Mouse (Mus musculus) kidney, adult 2 months (tissue): ENCODE data around the gene Tmem220. TPM values are rescaled to one million over a fixed set of nuclear protein-coding genes. Genes with fewer than 3 reads are reported as not detected.

Experiments used
- DNase-seq: peaks from one replicate; pipeline ENCODE4 v3.0.0; 2021
- H3K27ac ChIP-seq: fragments of 200-500 bp; 2 replicates; pipeline ENCODE4 v1.5.1; 2012; ENCODE audit warnings: low read depth, low read length, control low read depth, inconsistent platforms; ENCODE audit not compliant: insufficient read depth
- H3K27me3 ChIP-seq: fragments of 200-500 bp; replicated peaks from 2 replicates; pipeline ENCODE4 v1.6.1; 2012; ENCODE audit warnings: mild to moderate bottlenecking, moderate library complexity, low read length, inconsistent platforms; ENCODE audit not compliant: control insufficient read depth, insufficient read depth
- H3K36me3 ChIP-seq: fragments of 200-500 bp; 2 replicates; pipeline ENCODE4 v1.6.1; 2012; ENCODE audit warnings: mild to moderate bottlenecking, moderate library complexity, low read length, inconsistent platforms; ENCODE audit not compliant: control insufficient read depth, insufficient read depth
- H3K4me1 ChIP-seq: fragments of 200-500 bp; 2 replicates; pipeline ENCODE4 v1.6.1; 2011; ENCODE audit warnings: low read length; ENCODE audit not compliant: control insufficient read depth, insufficient read depth
- H3K4me3 ChIP-seq: fragments of 200-500 bp; 2 replicates; pipeline ENCODE4 v1.5.1; 2011; ENCODE audit warnings: mild to moderate bottlenecking, low read depth, low read length, control low read depth; ENCODE audit not compliant: insufficient read depth
- CTCF ChIP-seq: fragments of 200-500 bp; conservative IDR thresholded peaks from 2 replicates; pipeline ENCODE4 v1.5.1; 2011; ENCODE audit warnings: low read depth, mild to moderate bottlenecking, control low read depth, low read length, moderate library complexity, mixed read lengths; ENCODE audit not compliant: insufficient read depth, insufficient read length
- POLR2A ChIP-seq: fragments of 200-500 bp; IDR thresholded peaks from one replicate; pipeline ENCODE4 v1.6.1; 2011; ENCODE audit warnings: low read depth, low read length, control low read depth
- WGBS: fragments of 180-500 bp; shearing (Covaris S2); methylation state at CpG from one replicate; pipeline ENCODE4 v1.1.7; 2018; 5-methylcytosine and 5-hydroxymethylcytosine counted together
- polyA plus RNA-seq: library from polyadenylated mRNA; depleted of rRNA; stranded (reverse); fragments of >200 nt; gene quantifications from 2 replicates; pipeline ENCODE4 v1.2.3, GENCODE M21; 2012

The Tmem220 gene
- polyA plus RNA-seq, 1 experiment: 7.5 TPM

DNA sequence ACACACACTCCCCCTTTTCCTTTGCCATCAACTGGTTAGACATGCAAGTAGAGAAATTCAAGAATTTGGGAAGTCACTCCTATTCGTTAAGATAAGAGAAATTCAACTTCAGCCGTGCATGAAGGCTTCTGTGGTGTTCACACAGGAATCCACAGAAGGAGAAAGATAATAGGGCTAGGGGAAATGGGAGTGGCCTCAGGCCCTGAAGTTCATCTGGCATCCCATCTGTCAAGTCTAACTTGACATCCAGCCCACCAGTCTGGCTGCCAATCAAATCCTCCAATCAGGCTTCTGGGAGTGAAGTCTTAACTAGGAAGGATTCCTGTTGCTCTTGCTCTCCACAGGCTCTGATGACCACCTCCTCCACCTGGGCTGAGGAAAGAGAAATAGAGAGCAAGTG is 22.0 kb upstream of the Tmem220 start:
- WGBS: 27% methylated on average over 2 of the region's 2 CpGs
- peaks cover 8% of the 10 kb centered on the region for H3K4me1 ChIP-seq
- TF ChIP-seq POLR2A: no peak
- no peak for TF ChIP-seq CTCF
- H3K27me3 ChIP-seq: no peaks in the 10 kb centered on the region
- no peaks in the 10 kb centered on the region for H3K36me3 ChIP-seq
- no peak overlapping the region for H3K4me3 ChIP-seq
- H3K27ac ChIP-seq: no peak overlapping the region
- DNase-seq: no peak

DNA sequence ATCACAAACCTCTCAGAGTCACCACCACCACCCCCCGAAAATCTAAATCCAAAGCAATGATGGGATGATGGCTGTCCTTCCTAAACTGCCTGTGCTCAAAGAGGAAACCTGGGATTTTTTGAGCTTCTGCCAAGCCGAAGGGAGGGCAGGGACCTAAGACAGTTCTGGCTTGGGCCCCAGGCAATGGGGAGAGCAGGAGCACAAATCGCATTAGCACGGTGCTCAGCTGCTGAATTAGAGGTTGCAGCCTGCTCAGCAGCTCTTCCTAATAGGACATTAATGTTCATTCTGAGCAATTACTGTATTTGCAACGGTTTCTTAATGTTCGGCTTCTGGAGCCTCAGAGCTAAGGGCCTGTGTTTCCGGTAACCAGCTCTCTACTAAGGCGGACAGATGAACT is 17.0 kb upstream of the Tmem220 start:
- no peaks in the 10 kb centered on the region for H3K27me3 ChIP-seq
- H3K36me3 ChIP-seq: no peaks in the 10 kb centered on the region
- H3K27ac ChIP-seq: no peak overlapping the region
- H3K4me3 ChIP-seq: no peak overlapping the region
- no peaks in the 10 kb centered on the region; the same call in 1 of the 2 replicates for H3K4me1 ChIP-seq
- 82% methylated on average over 8 of the region's 8 CpGs for WGBS
- no peak for DNase-seq
- TF ChIP-seq POLR2A: no peak
- no peak for TF ChIP-seq CTCF

GRCm38 (mm10) chr11:67008528-67008927 is 16.4 kb upstream of the Tmem220 start:
- H3K27ac ChIP-seq: no peak overlapping the region
- TF ChIP-seq CTCF (no peak), POLR2A (no peak)
- no peak overlapping the region for H3K4me3 ChIP-seq
- 98% methylated on average over 4 of the region's 4 CpGs for WGBS
- no peak for DNase-seq
- H3K27me3 ChIP-seq: no peaks in the 10 kb centered on the region
- H3K36me3 ChIP-seq: no peaks in the 10 kb centered on the region
- no peaks in the 10 kb centered on the region; the same call in 1 of the 2 replicates for H3K4me1 ChIP-seq

GRCm38 (mm10) chr11:67010430-67010829 is 14.5 kb upstream of the Tmem220 start:
- 4% methylated on average over 8 of the region's 8 CpGs for WGBS
- H3K27ac ChIP-seq: no peak overlapping the region
- H3K4me1 ChIP-seq: no peaks in the 10 kb centered on the region; the same call in 1 of the 2 replicates
- no peak for DNase-seq
- TF ChIP-seq POLR2A (no peak), CTCF (no peak)
- no peaks in the 10 kb centered on the region for H3K27me3 ChIP-seq
- H3K36me3 ChIP-seq: no peaks in the 10 kb centered on the region
- H3K4me3 ChIP-seq: no peak overlapping the region

DNA sequence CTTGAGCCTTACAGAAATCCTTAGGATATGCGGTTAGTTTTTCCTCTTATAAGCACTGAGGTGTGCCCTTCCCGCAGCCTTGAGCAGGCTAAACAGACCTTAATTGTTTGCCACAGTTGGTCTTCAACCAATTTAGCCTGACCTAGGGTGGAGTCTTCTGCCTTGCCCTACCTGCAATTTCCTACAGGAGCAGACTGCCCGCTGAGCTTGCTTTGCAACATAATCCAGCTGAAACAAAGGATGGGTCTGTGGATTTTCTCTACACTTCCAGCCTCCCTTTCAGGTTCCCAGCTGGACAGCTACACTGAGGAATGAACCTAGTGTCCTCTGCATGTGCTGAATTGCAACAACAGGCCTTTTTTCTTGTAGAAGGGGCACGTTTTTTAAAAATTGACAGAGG is 13.3 kb upstream of the Tmem220 start:
- WGBS: 72% methylated on average over 4 of the region's 4 CpGs
- H3K4me1 ChIP-seq: no peaks in the 10 kb centered on the region; the same call in 1 of the 2 replicates
- no peak overlapping the region for H3K27ac ChIP-seq
- H3K27me3 ChIP-seq: no peaks in the 10 kb centered on the region
- no peak overlapping the region for H3K4me3 ChIP-seq
- no peak for TF ChIP-seq POLR2A
- no peak for TF ChIP-seq CTCF
- DNase-seq: no peak
- H3K36me3 ChIP-seq: no peaks in the 10 kb centered on the region

DNA sequence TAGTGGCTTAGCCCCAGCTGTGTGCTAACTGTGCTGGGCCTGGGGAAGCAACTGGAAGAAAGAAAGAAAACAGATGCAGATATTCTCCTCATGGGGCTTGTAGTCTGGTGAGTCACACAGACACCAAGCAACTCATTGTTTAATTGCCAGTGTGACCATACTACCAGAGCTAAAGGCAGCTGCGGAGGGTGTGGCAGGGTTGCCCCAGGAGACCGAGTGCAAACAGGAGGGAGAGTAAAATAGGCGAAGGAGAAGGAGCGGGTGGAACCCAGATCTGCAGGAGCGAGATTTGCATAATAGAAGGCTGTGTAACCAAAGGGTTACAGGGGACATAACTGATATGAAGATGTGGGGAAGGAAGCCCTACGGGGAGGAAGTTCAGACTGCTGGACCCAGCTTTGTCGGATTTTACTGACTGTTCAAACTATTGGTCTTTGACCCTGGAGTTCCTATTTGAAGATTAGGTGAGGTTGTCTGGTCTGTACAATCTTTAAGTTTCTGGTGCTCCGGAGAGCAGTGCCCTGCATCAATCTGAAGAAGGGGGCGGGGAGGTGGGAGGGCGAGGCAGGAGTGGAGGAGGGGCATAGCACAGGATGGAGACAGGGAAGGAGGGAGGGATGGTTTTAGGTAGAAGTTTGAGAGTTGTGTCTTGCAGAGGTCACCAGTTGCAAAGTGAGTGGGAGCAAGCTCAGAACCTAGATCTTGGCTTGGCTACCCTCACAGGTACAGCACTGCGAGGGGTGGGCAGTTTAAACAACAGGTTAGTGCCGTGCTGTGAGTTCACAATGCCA is 7.0 kb upstream of the Tmem220 start:
- H3K27ac ChIP-seq: no peak overlapping the region
- H3K27me3 ChIP-seq: no peaks in the 10 kb centered on the region
- WGBS: 25% methylated on average over 12 of the region's 12 CpGs
- TF ChIP-seq CTCF (no peak), POLR2A (no peak)
- DNase-seq: no peak
- no peaks in the 10 kb centered on the region for H3K36me3 ChIP-seq
- H3K4me3 ChIP-seq: no peak overlapping the region
- no peaks in the 10 kb centered on the region for H3K4me1 ChIP-seq

DNA sequence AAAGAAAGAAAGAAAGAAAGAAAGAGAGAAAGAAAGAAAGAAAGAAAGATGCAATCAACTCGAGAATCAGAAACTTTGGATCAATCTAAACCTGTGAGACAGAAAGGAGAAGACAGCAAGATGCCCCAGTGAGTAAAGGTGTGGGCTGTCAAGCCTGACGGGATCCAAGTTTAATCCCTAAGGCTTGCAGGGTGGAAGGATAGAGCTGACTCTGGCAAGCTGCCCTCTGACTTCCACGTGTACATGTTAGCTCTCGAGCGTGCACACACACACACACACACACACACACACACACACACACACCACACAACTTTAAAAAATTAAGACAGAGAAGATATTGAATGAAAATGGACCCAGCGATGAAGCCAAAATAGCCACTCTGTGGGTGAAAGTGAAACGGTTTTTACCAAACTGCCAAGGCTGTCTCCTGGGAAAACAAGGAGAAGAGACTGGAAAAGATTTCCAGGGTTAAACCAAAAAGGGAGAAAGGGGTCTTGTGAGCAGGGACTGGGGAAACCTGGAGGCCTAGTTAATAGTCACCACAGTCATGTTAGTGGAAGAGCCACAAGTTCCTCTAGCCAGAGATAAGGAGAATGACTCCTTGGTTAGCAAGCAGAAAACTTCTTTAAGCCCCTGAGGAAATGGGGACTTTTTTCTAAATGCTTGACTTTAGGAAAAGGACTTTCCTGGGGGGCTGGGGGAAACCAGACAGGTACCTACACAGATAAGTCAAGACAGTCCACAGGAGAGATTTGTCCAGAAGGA is 5.1 kb upstream of the Tmem220 start:
- DNase-seq: peak; percentile 69
- no peak overlapping the region for H3K4me3 ChIP-seq
- WGBS: 48% methylated on average over 7 of the region's 7 CpGs
- H3K36me3 ChIP-seq: no peaks in the 10 kb centered on the region
- no peaks in the 10 kb centered on the region for H3K27me3 ChIP-seq
- H3K27ac ChIP-seq: no peak overlapping the region
- TF ChIP-seq POLR2A (no peak), CTCF (no peak)
- no peaks in the 10 kb centered on the region for H3K4me1 ChIP-seq
